Mouse (Mus musculus) midbrain, embryonic 10.5 days (tissue): ENCODE results near the gene Fndc5. TPM values are rescaled to one million over a fixed set of nuclear protein-coding genes. Genes with fewer than 3 reads are reported as not detected.
A peak's percentile ranks its signal among the peaks of the same experiment; 100 is the strongest.

Experiments used
- DNase-seq: peaks from one replicate; pipeline ENCODE4 v3.0.0-alpha.2; 2017; ENCODE audit warnings: low spot score
- H3K27ac ChIP-seq: fragments of 300-500 bp; sonication (generic); replicated peaks from 2 replicates; pipeline ENCODE4 v1.5.1; 2016; ENCODE audit warnings: mild to moderate bottlenecking
- H3K27me3 ChIP-seq: fragments of 300-500 bp; sonication (generic); 2 replicates; pipeline ENCODE4 v1.6.1; 2016; ENCODE audit warnings: low read depth, mild to moderate bottlenecking; ENCODE audit not compliant: poor library complexity, severe bottlenecking
- H3K36me3 ChIP-seq: fragments of 300-500 bp; sonication (generic); 2 replicates; pipeline ENCODE4 v1.6.1; 2016; ENCODE audit warnings: mild to moderate bottlenecking, moderate library complexity
- H3K4me1 ChIP-seq: fragments of 300-500 bp; sonication (generic); 2 replicates; pipeline ENCODE4 v1.6.1; 2016
- H3K4me3 ChIP-seq: fragments of 300-500 bp; sonication (generic); 2 replicates; pipeline ENCODE4 v1.5.1; 2016; ENCODE audit warnings: mild to moderate bottlenecking, moderate library complexity
- H3K9me3 ChIP-seq: fragments of 300-500 bp; sonication (generic); replicated peaks from 2 replicates; pipeline ENCODE4 v1.6.1; 2016; ENCODE audit warnings: mild to moderate bottlenecking
- WGBS: fragments of 180-500 bp; shearing (Covaris S2); methylation state at CpG from one replicate; pipeline ENCODE4 v1.1.7; 2016; 5-methylcytosine and 5-hydroxymethylcytosine counted together
- polyA plus RNA-seq: library from polyadenylated mRNA; unstranded; fragments of >200 nt; fragmentation: Nextera tagmentation; extraction: Ambion mirVana; gene quantifications from 2 replicates; pipeline ENCODE4 v1.2.1, GENCODE M21; 2016

Fndc5 gene
- polyA plus RNA-seq, 1 experiment from 2014 or later, result 0.78 TPM

DNA sequence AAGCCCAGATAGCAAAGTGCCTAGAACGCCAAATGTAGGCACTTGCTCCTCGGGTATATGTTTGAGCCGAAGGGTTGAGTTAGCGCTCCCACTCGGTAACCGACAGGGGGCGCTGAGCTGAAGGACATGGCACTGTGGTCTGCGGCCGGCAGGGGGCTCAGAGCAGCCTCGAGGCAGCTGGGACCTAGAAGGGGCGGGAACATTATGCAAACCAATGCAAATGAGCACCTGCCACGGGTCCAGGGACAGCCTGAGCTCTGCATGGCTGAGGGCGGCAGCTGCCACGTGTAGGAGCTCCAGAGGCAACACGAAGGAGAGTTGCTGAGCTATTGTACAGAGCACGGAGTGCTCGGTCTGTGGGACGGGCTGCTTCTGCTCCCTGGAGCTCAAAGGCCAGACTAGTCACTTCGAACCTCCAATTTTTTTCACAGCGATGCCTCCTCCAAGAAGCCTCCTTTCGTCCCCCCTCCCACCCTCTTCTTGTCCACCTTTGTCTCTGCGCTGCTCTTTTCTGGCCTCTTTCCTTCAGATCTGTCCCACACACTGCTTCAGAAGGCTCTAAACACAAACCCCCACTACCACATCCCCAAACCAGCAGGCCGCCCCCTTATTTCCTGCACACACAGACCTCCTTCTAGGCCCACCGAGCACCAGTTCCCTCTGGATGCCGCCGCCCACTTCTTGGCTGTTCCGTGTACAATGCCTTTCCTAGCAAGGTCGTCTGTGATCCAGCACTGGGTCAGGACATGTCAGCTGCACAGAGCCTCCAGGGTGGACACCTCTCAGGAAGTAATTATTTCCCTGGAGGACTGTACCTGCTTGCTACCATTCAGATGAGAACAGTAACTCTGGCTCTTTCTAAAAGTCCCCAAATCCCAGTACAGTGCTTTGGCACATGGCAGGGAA is 23.5 kb upstream of the Fndc5 start:
- 32% methylated on average over 28 of the region's 28 CpGs for WGBS
- peak; percentile 87 for DNase-seq
- Histone ChIP-seq H3K4me1 (peaks cover 26% of the 10 kb centered on the region), H3K27me3 (peaks cover 40% of the 10 kb centered on the region), H3K9me3 (no peaks in the 10 kb centered on the region), H3K4me3 (0 out of 2 replicates have a peak overlapping the region, but pooled peaks have one; percentile 12), H3K36me3 (no peaks in the 10 kb centered on the region), H3K27ac (peak overlapping the region; percentile 25)

DNA sequence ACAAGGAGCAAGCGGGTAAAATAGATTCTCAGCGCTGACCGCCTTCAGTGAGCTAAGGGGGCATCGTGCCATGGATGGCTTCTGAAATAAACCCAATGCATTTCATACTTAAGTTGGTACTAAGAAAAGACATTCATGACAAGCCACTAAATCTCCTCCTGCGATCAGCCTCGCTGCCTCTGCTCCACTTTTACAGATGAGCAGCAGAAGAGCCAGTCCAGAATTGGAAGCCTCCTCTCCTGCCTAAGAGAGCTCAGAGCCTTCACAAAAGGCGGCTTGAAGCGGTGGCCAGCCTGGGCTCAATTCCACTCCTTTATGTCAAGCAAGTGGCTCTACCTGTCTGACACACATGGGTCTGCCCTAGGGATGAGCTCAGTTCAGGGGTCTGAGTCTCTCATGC is 20.1 kb upstream of the Fndc5 start:
- WGBS, result 91% methylated on average over 8 of the region's 8 CpGs
- H3K27me3 ChIP-seq, result peaks cover 70% of the 10 kb centered on the region
- no peaks in the 10 kb centered on the region for H3K9me3 ChIP-seq
- DNase-seq, result no peak
- no peaks in the 10 kb centered on the region for H3K36me3 ChIP-seq
- H3K27ac ChIP-seq, result no peak overlapping the region
- peaks cover 36% of the 10 kb centered on the region for H3K4me1 ChIP-seq
- no peak overlapping the region for H3K4me3 ChIP-seq

DNA sequence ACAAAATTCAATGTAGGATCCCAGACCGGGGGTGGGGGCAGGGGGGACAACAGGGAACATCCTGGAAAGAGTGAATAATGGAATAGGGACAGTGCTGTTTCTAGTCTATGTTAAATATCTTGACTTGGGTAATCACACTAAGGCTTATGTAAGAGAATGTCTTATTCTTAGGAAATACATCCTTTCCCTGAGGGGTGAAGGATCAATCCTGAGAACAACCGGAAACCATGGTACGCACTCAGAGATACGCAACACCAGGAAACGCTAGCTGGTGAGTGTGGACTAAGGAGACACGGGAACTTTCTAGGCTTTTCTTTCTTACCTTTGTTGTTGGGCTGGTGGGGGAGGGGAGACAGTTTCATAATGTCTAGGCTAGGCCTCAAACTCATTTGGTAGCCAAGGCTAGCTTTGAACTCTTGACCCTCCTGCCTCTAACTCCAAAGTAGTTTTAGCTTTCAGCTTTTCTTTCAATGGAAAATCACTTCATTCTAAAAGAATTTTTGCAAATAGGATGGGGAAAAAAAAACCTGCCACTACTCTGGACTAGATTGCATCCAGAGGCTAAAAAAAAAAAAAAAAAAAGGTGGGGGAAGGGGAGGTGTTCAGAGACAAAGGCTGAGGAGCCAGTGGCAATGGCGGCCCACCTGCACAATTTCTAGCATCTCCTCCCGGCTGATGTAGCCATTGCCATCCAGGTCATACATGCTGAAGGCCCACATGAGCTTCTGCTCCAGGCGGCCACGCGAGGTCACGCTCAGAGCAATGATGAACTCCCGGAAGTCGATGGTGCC is 18.9 kb upstream of the Fndc5 start:
- DNase-seq, result no peak
- no peak overlapping the region for H3K4me3 ChIP-seq
- H3K27ac ChIP-seq, result no peak overlapping the region
- no peaks in the 10 kb centered on the region for H3K9me3 ChIP-seq
- H3K27me3 ChIP-seq, result peaks cover 82% of the 10 kb centered on the region
- peaks cover 32% of the 10 kb centered on the region for H3K4me1 ChIP-seq
- no peaks in the 10 kb centered on the region for H3K36me3 ChIP-seq
- 83% methylated on average over 14 of the region's 14 CpGs for WGBS

DNA sequence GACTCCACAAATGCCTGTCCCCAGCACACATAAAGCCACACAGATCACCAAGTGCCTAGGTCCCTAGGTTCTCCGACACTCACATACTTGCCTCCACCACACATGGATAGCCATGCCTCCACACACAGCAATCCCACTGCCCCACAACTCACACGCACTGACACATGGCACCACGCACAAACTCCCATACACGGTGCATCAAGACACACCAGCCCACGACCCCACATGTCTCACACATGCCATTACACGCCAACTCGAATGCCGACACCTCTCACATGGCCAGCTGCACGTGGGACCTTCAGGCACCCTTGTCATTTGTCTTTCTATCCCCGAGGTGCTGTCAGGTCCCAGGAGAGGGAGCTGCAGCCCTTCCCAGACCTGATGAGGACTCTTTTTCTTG is 17.1 kb upstream of the Fndc5 start:
- Histone ChIP-seq H3K4me1 (peaks cover 26% of the 10 kb centered on the region), H3K27me3 (peaks cover 84% of the 10 kb centered on the region), H3K9me3 (no peaks in the 10 kb centered on the region), H3K4me3 (no peak overlapping the region), H3K27ac (no peak overlapping the region), H3K36me3 (no peaks in the 10 kb centered on the region)
- no peak for DNase-seq
- 80% methylated on average over 10 of the region's 10 CpGs for WGBS

DNA sequence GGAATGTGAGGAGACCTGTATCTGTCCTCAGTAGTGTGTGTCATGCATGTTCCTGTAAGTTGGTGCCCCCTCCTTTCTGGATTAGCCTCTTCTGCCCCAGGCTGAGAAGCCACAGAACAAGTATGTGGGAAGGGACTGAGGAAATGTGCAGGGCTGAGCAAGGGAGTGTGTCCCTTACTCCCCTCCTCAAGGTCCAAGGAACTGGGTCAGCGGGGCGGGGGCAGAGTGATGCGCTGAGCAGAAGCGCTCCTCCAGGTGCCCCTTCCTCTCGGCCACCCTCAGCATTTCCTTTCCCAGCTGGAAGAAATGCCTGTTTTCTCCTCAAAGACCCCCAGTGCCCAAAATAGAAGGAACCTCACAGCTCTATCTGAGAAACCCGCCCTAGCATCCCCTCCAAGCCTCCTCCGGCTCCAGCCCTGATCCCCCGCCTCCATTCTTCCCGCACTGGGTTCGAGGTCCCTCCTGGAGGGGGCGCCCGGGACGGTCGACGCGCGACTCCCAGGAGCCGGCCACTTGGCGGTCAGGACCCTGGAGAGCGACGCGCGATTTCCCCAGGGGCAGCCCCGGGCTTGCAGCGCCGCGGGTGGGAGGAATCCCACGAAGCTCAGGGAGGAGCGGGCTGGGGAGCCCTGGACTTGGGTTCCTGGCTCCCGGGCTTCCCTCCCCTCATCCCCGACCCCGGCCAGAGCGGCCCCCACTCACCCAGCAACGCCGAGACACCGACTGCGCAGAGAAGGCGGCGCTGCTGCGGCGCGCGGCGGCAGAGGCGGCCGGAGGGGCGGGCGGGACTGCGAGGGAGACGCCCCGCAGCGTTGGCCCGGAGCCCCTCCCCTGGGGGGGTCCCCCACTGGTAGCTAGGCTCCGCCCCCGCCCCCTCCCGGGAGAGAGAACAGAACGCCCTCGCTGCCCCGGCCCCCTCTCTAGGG is 16.0 kb upstream of the Fndc5 start:
- Histone ChIP-seq H3K36me3 (no peaks in the 10 kb centered on the region), H3K4me3 (peak overlapping the region; percentile 59), H3K9me3 (no peaks in the 10 kb centered on the region), H3K4me1 (peaks cover 30% of the 10 kb centered on the region), H3K27ac (peak overlapping the region; percentile 52), H3K27me3 (peaks cover 86% of the 10 kb centered on the region)
- peak; percentile 74 for DNase-seq
- WGBS, result 1% methylated on average over 53 of the region's 59 CpGs

DNA sequence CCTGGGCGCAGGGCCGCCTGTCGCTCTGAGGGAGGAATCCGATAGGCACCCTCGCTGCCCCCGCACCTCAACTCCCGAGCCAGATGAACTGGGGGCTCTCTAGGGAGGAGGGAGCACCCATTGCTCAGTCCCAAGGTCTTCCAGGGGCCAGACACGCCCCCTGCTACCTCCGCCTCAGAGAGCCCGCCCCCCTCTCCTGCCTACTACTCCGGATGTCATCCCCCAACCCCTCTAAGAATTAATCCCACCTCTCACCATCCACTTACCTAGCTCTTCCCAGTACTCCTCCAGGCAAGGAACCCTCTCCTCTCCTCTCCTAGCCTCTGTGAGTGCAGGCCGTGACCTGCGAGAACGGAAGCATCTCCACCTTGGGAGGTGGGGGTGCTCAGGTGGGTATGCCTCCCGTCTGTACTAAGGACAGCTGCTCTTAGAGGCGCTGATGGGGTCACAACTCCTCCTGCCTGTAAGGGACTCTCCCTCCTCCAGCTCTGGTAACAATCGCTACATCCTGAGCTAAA is 15.2 kb upstream of the Fndc5 start, which contains the start of gene Hpca:
Hpca (minus strand) TSS at position 468 of the 518 bp plus-strand sequence.
- no peak for DNase-seq
- no peaks in the 10 kb centered on the region for H3K9me3 ChIP-seq
- peaks cover 93% of the 10 kb centered on the region for H3K27me3 ChIP-seq

DNA sequence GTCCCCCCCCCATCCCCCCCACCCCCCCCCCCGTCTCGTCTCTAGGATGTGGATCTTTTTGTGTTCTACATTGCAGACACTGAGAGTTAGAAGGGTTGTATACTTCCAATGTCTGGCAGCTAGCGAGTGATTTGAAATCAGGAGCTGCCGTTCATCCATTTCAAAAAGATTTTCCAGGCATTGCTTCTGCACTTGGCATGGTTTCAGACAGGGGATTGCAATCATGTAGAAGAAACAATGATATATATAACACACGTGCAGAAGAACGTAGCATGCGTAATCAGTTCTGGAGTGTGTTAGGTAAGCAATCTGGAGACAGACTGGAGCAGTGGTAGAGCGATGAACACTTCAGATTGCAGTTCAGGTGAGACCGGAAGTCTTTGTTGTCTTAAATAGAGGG is 14.7 kb upstream of the Fndc5 start:
- DNase-seq, result no peak
- Histone ChIP-seq H3K27me3 (peaks cover 90% of the 10 kb centered on the region), H3K4me3 (peak overlapping the region; percentile 59; the same call in 1 of the 2 replicates), H3K9me3 (no peaks in the 10 kb centered on the region), H3K36me3 (no peaks in the 10 kb centered on the region), H3K4me1 (peaks cover 37% of the 10 kb centered on the region), H3K27ac (no peak overlapping the region)
- 42% methylated on average over 9 of the region's 9 CpGs for WGBS

More for the DNA sequence above, 15.2 kb upstream of the Fndc5 start, which contains the start of gene Hpca:
- H3K4me3 ChIP-seq, result peak within 1 kb of the TSS; percentile 59
- H3K4me1 ChIP-seq, result peaks cover 37% of the 10 kb centered on the region
- H3K27ac ChIP-seq, result peak within 1 kb of the TSS; percentile 52
- H3K36me3 ChIP-seq, result no peaks in the 10 kb centered on the region
- WGBS, result 2% methylated on average over 17 of the region's 17 CpGs

DNA sequence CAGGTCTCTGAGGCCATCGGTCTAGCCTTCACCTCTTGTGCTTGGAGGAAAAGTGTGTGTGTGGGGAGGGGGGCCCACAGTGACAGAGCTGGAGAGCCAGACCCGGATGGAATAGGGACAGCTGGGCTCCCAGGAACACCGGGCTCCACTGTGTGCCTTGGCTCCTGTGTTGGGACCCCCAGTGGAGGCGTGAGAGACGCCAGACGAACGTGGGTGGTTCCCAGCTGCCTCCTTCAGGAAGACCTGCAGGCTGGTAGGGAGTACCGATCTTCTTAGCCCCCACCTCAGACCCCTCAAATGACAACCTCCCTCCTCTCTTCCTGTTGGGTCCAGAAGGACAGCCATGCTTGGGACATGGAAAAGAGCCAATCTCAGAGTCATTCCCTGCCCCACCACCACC is 14.1 kb upstream of the Fndc5 start:
- Histone ChIP-seq H3K36me3 (no peaks in the 10 kb centered on the region), H3K27me3 (peaks cover 86% of the 10 kb centered on the region), H3K4me1 (peaks cover 37% of the 10 kb centered on the region), H3K27ac (no peak overlapping the region), H3K4me3 (no peak overlapping the region), H3K9me3 (no peaks in the 10 kb centered on the region)
- 47% methylated on average over 8 of the region's 8 CpGs for WGBS
- DNase-seq, result no peak

DNA sequence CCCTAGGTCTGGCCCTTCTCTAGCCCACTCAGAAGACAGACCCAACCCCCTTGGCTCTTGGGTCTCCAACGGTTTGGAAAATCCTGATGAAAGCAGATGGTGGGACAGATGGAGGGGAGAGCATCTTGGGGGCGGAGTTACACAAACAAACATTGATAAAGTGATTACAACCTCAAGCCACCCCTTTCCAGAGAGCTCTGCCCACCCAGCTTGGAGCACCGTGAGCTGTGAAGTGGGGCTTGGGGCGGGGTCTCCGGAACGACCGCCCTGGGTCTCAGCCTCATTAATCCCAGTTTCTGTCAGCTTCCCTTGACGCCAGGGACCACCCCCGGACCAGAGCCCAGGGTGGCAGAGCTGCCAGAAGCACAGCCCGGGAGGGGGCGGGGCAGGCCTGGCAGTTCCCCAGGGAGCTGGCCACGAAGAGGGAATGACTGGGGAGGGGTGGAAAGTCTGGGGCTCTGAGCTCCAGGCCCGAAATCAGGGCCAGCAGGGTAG is 12.1 kb upstream of the Fndc5 start:
- no peaks in the 10 kb centered on the region for H3K9me3 ChIP-seq
- WGBS, result 6% methylated on average over 13 of the region's 13 CpGs
- peak overlapping the region; percentile 20; the same call in 1 of the 2 replicates for H3K27ac ChIP-seq
- no peak for DNase-seq
- no peaks in the 10 kb centered on the region for H3K36me3 ChIP-seq
- H3K4me3 ChIP-seq, result peak overlapping the region; percentile 47
- H3K27me3 ChIP-seq, result peaks cover 82% of the 10 kb centered on the region
- peaks cover 52% of the 10 kb centered on the region for H3K4me1 ChIP-seq

DNA sequence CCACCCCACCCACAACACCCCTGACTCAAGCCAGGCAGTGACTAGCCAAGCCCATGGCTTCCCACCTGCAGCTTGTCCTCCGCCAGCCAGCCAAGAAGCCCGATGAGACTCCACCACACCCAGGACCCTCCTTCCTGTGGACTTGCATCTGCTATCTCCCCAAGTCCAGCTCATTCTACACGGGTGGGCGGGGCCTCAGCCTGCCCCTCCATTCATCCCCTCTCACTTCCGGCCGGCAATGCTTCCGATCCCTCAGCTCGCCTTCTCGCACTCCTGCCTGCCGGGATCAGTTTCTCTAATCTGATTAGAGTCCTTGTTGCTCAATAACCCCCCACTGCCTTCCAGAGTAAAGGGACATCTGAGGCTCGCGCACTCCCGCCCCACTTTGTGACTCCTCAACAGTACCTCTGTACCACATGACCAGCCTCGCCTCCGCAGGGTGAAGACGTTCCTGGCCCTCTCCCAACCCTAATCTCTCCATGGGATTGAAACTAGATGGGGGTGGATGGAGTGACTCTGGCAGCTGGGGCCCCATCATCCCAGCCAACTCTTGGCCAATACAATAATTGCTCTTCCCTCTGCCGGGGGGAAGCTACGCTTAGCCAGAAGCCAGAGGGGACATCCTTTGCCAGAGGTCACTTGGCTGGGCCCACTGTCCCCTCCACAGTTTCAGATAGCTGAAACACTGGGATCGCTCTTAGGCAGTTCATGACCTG is 10.9 kb upstream of the Fndc5 start:
- Histone ChIP-seq H3K4me1 (peaks cover 59% of the 10 kb centered on the region), H3K9me3 (no peaks in the 10 kb centered on the region), H3K4me3 (peak overlapping the region; percentile 47), H3K27ac (peak overlapping the region; percentile 42; the same call in 1 of the 2 replicates), H3K36me3 (no peaks in the 10 kb centered on the region), H3K27me3 (peaks cover 77% of the 10 kb centered on the region)
- DNase-seq, result no peak
- WGBS, result 14% methylated on average over 19 of the region's 19 CpGs

DNA sequence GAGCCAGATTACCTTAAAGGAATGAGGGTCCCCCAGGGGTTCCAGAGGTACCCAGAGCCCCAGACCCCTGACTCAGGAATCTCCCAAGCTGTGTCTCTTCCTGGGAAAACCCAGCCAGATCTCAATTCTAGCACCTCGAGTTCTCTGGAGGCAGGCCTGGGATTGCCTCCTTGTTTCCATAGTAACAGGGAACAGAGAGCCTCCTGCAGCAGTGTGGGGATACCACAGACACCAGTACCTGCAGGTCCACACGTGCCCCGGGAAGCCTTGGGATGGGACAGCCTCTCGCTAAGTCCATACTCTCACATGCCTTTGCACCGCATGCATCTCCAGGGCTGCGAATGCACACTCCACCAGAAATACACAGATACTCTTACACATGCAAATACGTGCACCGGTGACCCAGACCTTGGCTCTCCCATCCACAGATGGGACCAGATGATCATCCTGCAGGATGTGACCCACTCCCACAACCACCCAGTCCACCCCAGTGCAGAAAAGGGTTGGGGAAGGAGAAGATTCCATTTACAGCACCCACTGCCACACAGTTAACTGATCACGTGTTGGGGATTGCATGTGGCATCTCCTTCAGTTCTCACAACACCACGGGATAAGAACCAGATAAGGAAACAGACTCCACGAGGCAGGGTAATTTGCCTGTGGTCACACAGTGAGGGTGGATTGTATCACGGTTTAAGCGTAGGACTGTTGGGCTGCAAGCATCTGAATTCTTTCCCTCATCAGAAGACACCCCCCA is 8.0 kb upstream of the Fndc5 start:
- H3K4me1 ChIP-seq, result peaks cover 53% of the 10 kb centered on the region

More for the DNA sequence above, 8.0 kb upstream of the Fndc5 start:
- Histone ChIP-seq H3K27me3 (peaks cover 71% of the 10 kb centered on the region), H3K9me3 (no peaks in the 10 kb centered on the region), H3K36me3 (no peaks in the 10 kb centered on the region), H3K27ac (no peak overlapping the region), H3K4me3 (no peak overlapping the region)
- DNase-seq, result no peak
- WGBS, result 66% methylated on average over 13 of the region's 13 CpGs
